Mouse (Mus musculus) midbrain, embryonic 14.5 days (tissue): ENCODE data around the gene Fggy. TPM values are rescaled to one million over a fixed set of nuclear protein-coding genes. Genes with fewer than 3 reads are reported as not detected.

Source experiments
- ATAC-seq: fragments of 200-750 bp; cut with Nextera tagmentation; 2 replicates; pipeline ENCODE4 v1.8.0; 2017; ENCODE audit warnings: moderate number of reproducible peaks, moderate library complexity; ENCODE audit not compliant: low FRiP score, low TSS enrichment
- DNase-seq: peaks from one replicate; pipeline ENCODE4 v3.0.0-alpha.2; 2015
- H3K27ac ChIP-seq: fragments of 300-500 bp; sonication (generic); replicated peaks from 2 replicates; pipeline ENCODE4 v1.5.1; 2014; ENCODE audit warnings: mild to moderate bottlenecking, low read depth, low read length, moderate library complexity
- H3K27me3 ChIP-seq: fragments of 300-500 bp; sonication (generic); 2 replicates; pipeline ENCODE4 v1.6.1; 2014; ENCODE audit warnings: low read length, control low read depth, mixed read lengths; ENCODE audit not compliant: control insufficient read depth, insufficient read depth
- H3K36me3 ChIP-seq: fragments of 300-500 bp; sonication (generic); 2 replicates; pipeline ENCODE4 v1.6.1; 2014; ENCODE audit warnings: low read length, control low read depth; ENCODE audit not compliant: control insufficient read depth, insufficient read depth
- H3K4me1 ChIP-seq: fragments of 300-500 bp; sonication (generic); 2 replicates; pipeline ENCODE4 v1.6.1; 2014; ENCODE audit warnings: mild to moderate bottlenecking, antibody characterized with exemption, low read length, control low read depth; ENCODE audit not compliant: control insufficient read depth, insufficient read depth
- H3K4me2 ChIP-seq: fragments of 300-500 bp; sonication (generic); 2 replicates; pipeline ENCODE4 v1.6.1; 2014; ENCODE audit warnings: mild to moderate bottlenecking, low read length, moderate library complexity
- H3K4me3 ChIP-seq: fragments of 300-500 bp; sonication (generic); replicated peaks from 2 replicates; pipeline ENCODE4 v1.5.1; 2014; ENCODE audit warnings: low read depth, low read length
- H3K9ac ChIP-seq: fragments of 300-500 bp; sonication (generic); replicated peaks from 2 replicates; pipeline ENCODE4 v1.6.1; 2014; ENCODE audit warnings: mild to moderate bottlenecking, low read length, moderate library complexity
- H3K9me3 ChIP-seq: fragments of 300-500 bp; sonication (generic); 2 replicates; pipeline ENCODE4 v1.6.1; 2016; ENCODE audit warnings: low read length, control low read depth, mixed read lengths; ENCODE audit not compliant: control insufficient read depth
- WGBS: fragments of 180-500 bp; shearing (Covaris S2); extraction: QIAGEN DNeasy Blood & Tissue Kit; methylation state at CpG from one replicate; pipeline ENCODE4 v1.1.7; 2014; 5-methylcytosine and 5-hydroxymethylcytosine counted together
- polyA plus RNA-seq: library from polyadenylated mRNA; unstranded; fragments of >200 nt; fragmentation: Nextera tagmentation; extraction: Ambion mirVana; gene quantifications from 2 replicates; pipeline ENCODE4 v1.2.1, GENCODE M21; 2014

Fggy gene
- polyA plus RNA-seq, 1 experiment from 2014 or later, result 8.8 TPM

GRCm38 (mm10) chr4:95680756-95681449 is 123.6 kb downstream of the Fggy start:
- H3K27me3 ChIP-seq, result no peaks in the 10 kb centered on the region
- H3K9ac ChIP-seq, result no peak overlapping the region
- DNase-seq (no peak), ATAC-seq (no peak)
- H3K4me2 ChIP-seq, result no peak overlapping the region
- no peaks in the 10 kb centered on the region for H3K36me3 ChIP-seq
- peaks cover 6% of the 10 kb centered on the region; the same call in 1 of the 2 replicates for H3K4me1 ChIP-seq
- H3K9me3 ChIP-seq, result no peaks in the 10 kb centered on the region
- no peak overlapping the region for H3K4me3 ChIP-seq
- 55% methylated on average over 5 of the region's 5 CpGs for WGBS
- no peak overlapping the region for H3K27ac ChIP-seq

- Histone ChIP-seq H3K27ac (peak overlapping the region; percentile 53), H3K36me3 (no peaks in the 10 kb centered on the region), H3K4me2 (no peak overlapping the region), H3K4me1 (peaks cover 6% of the 10 kb centered on the region; the same call in 1 of the 2 replicates), H3K4me3 (no peak overlapping the region), H3K27me3 (no peaks in the 10 kb centered on the region), H3K9ac (no peak overlapping the region), H3K9me3 (no peaks in the 10 kb centered on the region)
- peak; percentile 78 for DNase-seq
- 8% methylated on average over 4 of the region's 4 CpGs for WGBS
- peak; percentile 88 for ATAC-seq
Observed at GRCm38 (mm10) chr4:95684522-95685080, 127.3 kb downstream of the Fggy start.

- no peak for ATAC-seq
- Histone ChIP-seq H3K27me3 (no peaks in the 10 kb centered on the region), H3K4me2 (no peak overlapping the region), H3K9me3 (no peaks in the 10 kb centered on the region), H3K36me3 (no peaks in the 10 kb centered on the region), H3K4me1 (peaks cover 6% of the 10 kb centered on the region; the same call in 1 of the 2 replicates), H3K27ac (no peak overlapping the region), H3K9ac (no peak overlapping the region), H3K4me3 (no peak overlapping the region)
- WGBS, result 96% methylated on average over 2 of the region's 2 CpGs
- no peak for DNase-seq
Observed at GRCm38 (mm10) chr4:95686775-95687174, 129.5 kb downstream of the Fggy start.

- H3K4me3 ChIP-seq, result no peak overlapping the region
- WGBS, result 91% methylated on average over 5 of the region's 5 CpGs
- DNase-seq (no peak), ATAC-seq (no peak)
- no peaks in the 10 kb centered on the region for H3K36me3 ChIP-seq
- no peak overlapping the region for H3K27ac ChIP-seq
- H3K4me2 ChIP-seq, result no peak overlapping the region
- no peaks in the 10 kb centered on the region for H3K9me3 ChIP-seq
- no peak overlapping the region for H3K9ac ChIP-seq
- H3K4me1 ChIP-seq, result peaks cover 6% of the 10 kb centered on the region; the same call in 1 of the 2 replicates
- no peaks in the 10 kb centered on the region for H3K27me3 ChIP-seq
Observed at GRCm38 (mm10) chr4:95687350-95687749, 130.0 kb downstream of the Fggy start.

- H3K9me3 ChIP-seq, result no peaks in the 10 kb centered on the region
- 85% methylated on average over 4 of the region's 4 CpGs for WGBS
- no peak overlapping the region for H3K4me2 ChIP-seq
- H3K4me1 ChIP-seq, result peaks cover 6% of the 10 kb centered on the region; the same call in 1 of the 2 replicates
- H3K4me3 ChIP-seq, result no peak overlapping the region
- no peak for DNase-seq
- no peaks in the 10 kb centered on the region for H3K36me3 ChIP-seq
- H3K9ac ChIP-seq, result no peak overlapping the region
- no peak for ATAC-seq
- H3K27me3 ChIP-seq, result no peaks in the 10 kb centered on the region
- no peak overlapping the region for H3K27ac ChIP-seq
Observed at GRCm38 (mm10) chr4:95688159-95688558, 130.9 kb downstream of the Fggy start.

- ATAC-seq (no peak), DNase-seq (no peak)
- no peaks in the 10 kb centered on the region for H3K4me1 ChIP-seq
- no peaks in the 10 kb centered on the region for H3K27me3 ChIP-seq
- no peaks in the 10 kb centered on the region for H3K9me3 ChIP-seq
- H3K36me3 ChIP-seq, result no peaks in the 10 kb centered on the region
- H3K9ac ChIP-seq, result no peak overlapping the region
- no peak overlapping the region for H3K4me2 ChIP-seq
- no peak overlapping the region for H3K27ac ChIP-seq
- 51% methylated on average over 2 of the region's 2 CpGs for WGBS
- no peak overlapping the region for H3K4me3 ChIP-seq
Observed at GRCm38 (mm10) chr4:95700366-95700765, 143.1 kb downstream of the Fggy start.

GRCm38 (mm10) chr4:95707941-95708897 is 150.9 kb downstream of the Fggy start:
- no peak overlapping the region for H3K9ac ChIP-seq
- ATAC-seq (no peak), DNase-seq (no peak)
- no peak overlapping the region for H3K4me2 ChIP-seq
- H3K4me3 ChIP-seq, result no peak overlapping the region
- H3K36me3 ChIP-seq, result no peaks in the 10 kb centered on the region
- WGBS, result 83% methylated on average over 5 of the region's 5 CpGs
- no peaks in the 10 kb centered on the region for H3K9me3 ChIP-seq
- H3K27ac ChIP-seq, result no peak overlapping the region
- H3K4me1 ChIP-seq, result no peaks in the 10 kb centered on the region
- H3K27me3 ChIP-seq, result no peaks in the 10 kb centered on the region

GRCm38 (mm10) chr4:95709750-95710149 is 152.4 kb downstream of the Fggy start:
- H3K36me3 ChIP-seq, result no peaks in the 10 kb centered on the region
- DNase-seq (no peak), ATAC-seq (no peak)
- no peaks in the 10 kb centered on the region for H3K4me1 ChIP-seq
- H3K9ac ChIP-seq, result no peak overlapping the region
- H3K4me3 ChIP-seq, result no peak overlapping the region
- H3K27me3 ChIP-seq, result no peaks in the 10 kb centered on the region
- 88% methylated on average over 1 of the region's 1 CpGs for WGBS
- no peak overlapping the region for H3K27ac ChIP-seq
- no peaks in the 10 kb centered on the region for H3K9me3 ChIP-seq
- H3K4me2 ChIP-seq, result no peak overlapping the region
